Mouse (Mus musculus) heart, postnatal 25 days (tissue): ENCODE results near the gene Map3k4. TPM values are rescaled to one million over a fixed set of nuclear protein-coding genes. Genes with fewer than 3 reads are reported as not detected.
"Not testable (repeated sequence)": the region's sequence is repeated elsewhere in the genome, so short reads cannot be mapped to it uniquely, and the experiment has no call there.

Experiments used
- DNase-seq: peaks from one replicate; pipeline ENCODE4 v3.0.0; 2022; ENCODE audit warnings: low spot score
- intact Hi-C: fragments of 180-260 bp; cut with DNase I; formaldehyde crosslinking; loops from one replicate; pipeline ENCODE4 v1.15.1; 2025
- total RNA-seq, 2 experiments: library from RNA; stranded (reverse); gene quantifications; 2 replicates each; pipeline ENCODE4 v1.2.3; 2021

Map3k4 gene
- total RNA-seq, 2 experiments from 2014 or later: 42.9 to 46.3 TPM

- DNase-seq: no peak
- intact Hi-C loops: loop anchor here (5.0 kb wide), 1 partner anchor 143 kb away; no protein-coding TSS in a partner anchor
Observed at GRCm38 (mm10) chr17:12229756-12230155, 88.8 kb downstream of the Map3k4 start.

GRCm38 (mm10) chr17:12228471-12228870 is 90.1 kb downstream of the Map3k4 start:
- intact Hi-C loops: loop anchor here (5.0 kb wide), 1 partner anchor 144 kb away; no protein-coding TSS in a partner anchor
- no peak for DNase-seq

GRCm38 (mm10) chr17:12228001-12228400 is 90.6 kb downstream of the Map3k4 start:
- intact Hi-C loops: loop anchor here (5.0 kb wide), 1 partner anchor 144 kb away; no protein-coding TSS in a partner anchor

GRCm38 (mm10) chr17:12226551-12226950 is 92.0 kb downstream of the Map3k4 start:
- intact Hi-C loops: loop anchor here (5.0 kb wide), 1 partner anchor 146 kb away; no protein-coding TSS in a partner anchor
- no peak for DNase-seq

More at GRCm38 (mm10) chr17:12228001-12228400, 90.6 kb downstream of the Map3k4 start:
- no peak for DNase-seq

- intact Hi-C loops: loop anchor here (5.0 kb wide), 1 partner anchor 147 kb away; no protein-coding TSS in a partner anchor
- DNase-seq: no peak
Observed at GRCm38 (mm10) chr17:12225227-12225626, 93.4 kb downstream of the Map3k4 start.

- DNase-seq, intact Hi-C loops: not testable (repeated sequence)
Observed at GRCm38 (mm10) chr17:12224551-12224950, 94.0 kb downstream of the Map3k4 start.

- DNase-seq: no peak
- intact Hi-C loops: no loop called here
Observed at GRCm38 (mm10) chr17:12224145-12224544, 94.5 kb downstream of the Map3k4 start.

GRCm38 (mm10) chr17:12223682-12224081 is 94.9 kb downstream of the Map3k4 start:
- intact Hi-C loops: no loop called here
- DNase-seq: no peak

- intact Hi-C loops: no loop called here
- no peak for DNase-seq
Observed at GRCm38 (mm10) chr17:12221926-12222325, 96.7 kb downstream of the Map3k4 start.

- intact Hi-C loops: no loop called here
Observed at GRCm38 (mm10) chr17:12216224-12216623, 102.4 kb downstream of the Map3k4 start.

GRCm38 (mm10) chr17:12213430-12213829 is 105.2 kb downstream of the Map3k4 start:
- DNase-seq: no peak
- intact Hi-C loops: loop anchor here (5.0 kb wide), 1 partner anchor 111 kb away; no protein-coding TSS in a partner anchor

More at GRCm38 (mm10) chr17:12216224-12216623, 102.4 kb downstream of the Map3k4 start:
- DNase-seq: no peak

- intact Hi-C loops: loop anchor here (5.0 kb wide), 1 partner anchor 110 kb away; no protein-coding TSS in a partner anchor
- no peak for DNase-seq
Observed at GRCm38 (mm10) chr17:12212341-12212740, 106.3 kb downstream of the Map3k4 start.

- DNase-seq: no peak
- intact Hi-C loops: loop anchor here (5.0 kb wide), 1 partner anchor 110 kb away; no protein-coding TSS in a partner anchor
Observed at GRCm38 (mm10) chr17:12211890-12212289, 106.7 kb downstream of the Map3k4 start.

GRCm38 (mm10) chr17:12210544-12211132 is 108.0 kb downstream of the Map3k4 start:
- peak; percentile 46 for DNase-seq
- intact Hi-C loops: loop anchor here (1.0 to 5.0 kb wide), 2 partner anchors 108 to 171 kb away; no protein-coding TSS in a partner anchor

- no peak for DNase-seq
- intact Hi-C loops: loop anchor here (5.0 kb wide), 1 partner anchor 92 kb away; the partner anchor contains the start of gene Agpat4
Observed at GRCm38 (mm10) chr17:12209481-12209880, 109.1 kb downstream of the Map3k4 start.

- DNase-seq: no peak
- intact Hi-C loops: loop anchor here (5.0 kb wide), 1 partner anchor 90 kb away; the partner anchor contains the start of gene Agpat4
Observed at GRCm38 (mm10) chr17:12207022-12207548, 111.5 kb downstream of the Map3k4 start.

- no peak for DNase-seq
- intact Hi-C loops: loop anchor here (5.0 kb wide), 1 partner anchor 89 kb away; the partner anchor contains the start of gene Agpat4
Observed at GRCm38 (mm10) chr17:12206248-12206647, 112.3 kb downstream of the Map3k4 start.

GRCm38 (mm10) chr17:12205694-12206075 is 112.9 kb downstream of the Map3k4 start:
- intact Hi-C loops: loop anchor here (5.0 kb wide), 1 partner anchor 88 kb away; the partner anchor contains the start of gene Agpat4

GRCm38 (mm10) chr17:12205015-12205693 is 113.4 kb downstream of the Map3k4 start:
- no peak for DNase-seq
- intact Hi-C loops: loop anchor here (5.0 kb wide), 1 partner anchor 88 kb away; the partner anchor contains the start of gene Agpat4

More at GRCm38 (mm10) chr17:12205694-12206075, 112.9 kb downstream of the Map3k4 start:
- no peak for DNase-seq

GRCm38 (mm10) chr17:12204689-12205014 is 113.9 kb downstream of the Map3k4 start:
- intact Hi-C loops: loop anchor here (5.0 kb wide), 1 partner anchor 87 kb away; the partner anchor contains the start of gene Agpat4
- no peak for DNase-seq
